Mouse (Mus musculus): ENCODE measurements at regions not wholly inside any gene's neighbourhood (a gene's known extent, or its start where the extent isn't known, plus 50 kb on each side); places are given as distances from the start of the nearest gene placed in this dataset.

- no peak for DNase-seq
Measured at GRCm38 (mm10) chr16:21274012-21274528, 69.5 kb downstream of the Ephb3 start.

- no peak for DNase-seq
Measured at GRCm38 (mm10) chr16:21277789-21278342, 73.3 kb downstream of the Ephb3 start.

- DNase-seq, result no peak
Measured at GRCm38 (mm10) chr16:21278387-21278786, 73.8 kb downstream of the Ephb3 start.

- no peak for DNase-seq
Measured at GRCm38 (mm10) chr16:21280200-21280627, 75.7 kb downstream of the Ephb3 start.

- no peak for DNase-seq
Measured at GRCm38 (mm10) chr16:21281958-21282730, 77.6 kb downstream of the Ephb3 start.

- no peak for DNase-seq
Measured at GRCm38 (mm10) chr16:21286099-21286498, 81.5 kb downstream of the Ephb3 start.

- no peak for DNase-seq
Measured at GRCm38 (mm10) chr16:21289528-21289927, 85.0 kb downstream of the Ephb3 start.

- DNase-seq, result no peak
Measured at GRCm38 (mm10) chr16:21293010-21293409, 88.5 kb downstream of the Ephb3 start.

- no peak for DNase-seq
Measured at GRCm38 (mm10) chr16:21293569-21293968, 89.0 kb downstream of the Ephb3 start.

- DNase-seq, result no peak
Measured at GRCm38 (mm10) chr16:21294677-21295411, 90.3 kb downstream of the Ephb3 start.

- no peak for DNase-seq
Measured at GRCm38 (mm10) chr16:21295956-21296733, 91.6 kb downstream of the Ephb3 start.

- no peak for DNase-seq
Measured at GRCm38 (mm10) chr16:21296786-21297185, 92.2 kb downstream of the Ephb3 start.

- no peak for DNase-seq
Measured at GRCm38 (mm10) chr16:21298866-21299265, 94.3 kb downstream of the Ephb3 start.

GRCm38 (mm10) chr16:21305859-21306258 is 101.3 kb downstream of the Ephb3 start:
- no peak for DNase-seq

- no peak for DNase-seq
Measured at GRCm38 (mm10) chr16:21308513-21308912, 104.0 kb downstream of the Ephb3 start.

- DNase-seq, result peak; percentile 84
Measured at GRCm38 (mm10) chr16:21310636-21311615, 106.4 kb downstream of the Ephb3 start.

GRCm38 (mm10) chr16:21311781-21312180 is 107.2 kb downstream of the Ephb3 start:
- no peak for DNase-seq

GRCm38 (mm10) chr16:21315751-21316151 is 107.2 kb upstream of the Vps8 start:
- no peak for DNase-seq

GRCm38 (mm10) chr16:21318009-21318639 is 104.8 kb upstream of the Vps8 start:
- no peak for DNase-seq

GRCm38 (mm10) chr16:21318640-21319365 is 104.1 kb upstream of the Vps8 start:
- DNase-seq, result no peak
